Mouse (Mus musculus) limb, embryonic 11.5 days (tissue): ENCODE results near the gene Tagap1. TPM values are rescaled to one million over a fixed set of nuclear protein-coding genes. Genes with fewer than 3 reads are reported as not detected.
"Not testable (repeated sequence)": the region's sequence is repeated elsewhere in the genome, so short reads cannot be mapped to it uniquely, and the experiment has no call there.

Experiments used
- ATAC-seq: fragments of 200-750 bp; cut with Nextera tagmentation; 2 replicates; pipeline ENCODE4 v1.8.0; 2017; ENCODE audit warnings: low read depth; ENCODE audit not compliant: insufficient number of reproducible peaks, low FRiP score, low TSS enrichment
- DNase-seq: peaks from one replicate; pipeline ENCODE4 v3.0.0-alpha.2; 2015; ENCODE audit warnings: low spot score
- H3K27ac ChIP-seq: fragments of 300-500 bp; sonication (generic); replicated peaks from 2 replicates; pipeline ENCODE4 v1.5.1; 2014; ENCODE audit warnings: low read depth, mild to moderate bottlenecking, low read length
- H3K27me3 ChIP-seq: fragments of 300-500 bp; sonication (generic); 2 replicates; pipeline ENCODE4 v1.6.1; 2014; ENCODE audit warnings: mild to moderate bottlenecking, low read length, mixed read lengths; ENCODE audit not compliant: control insufficient read depth, insufficient read depth
- H3K36me3 ChIP-seq: fragments of 300-500 bp; sonication (generic); 2 replicates; pipeline ENCODE4 v1.6.1; 2014; ENCODE audit warnings: mild to moderate bottlenecking, low read length, moderate library complexity, mixed read lengths; ENCODE audit not compliant: control insufficient read depth, insufficient read depth
- H3K4me1 ChIP-seq: fragments of 300-500 bp; sonication (generic); 2 replicates; pipeline ENCODE4 v1.6.1; 2014; ENCODE audit warnings: low read length, mixed read lengths; ENCODE audit not compliant: control insufficient read depth, insufficient read depth
- H3K4me2 ChIP-seq: fragments of 300-500 bp; sonication (generic); 2 replicates; pipeline ENCODE4 v1.6.1; 2014; ENCODE audit warnings: low read depth, mild to moderate bottlenecking, moderate library complexity; ENCODE audit not compliant: severe bottlenecking
- H3K4me3 ChIP-seq: fragments of 300-500 bp; sonication (generic); 2 replicates; pipeline ENCODE4 v1.5.1; 2014; ENCODE audit warnings: low read depth, low read length
- H3K9ac ChIP-seq: fragments of 300-500 bp; sonication (generic); 2 replicates; pipeline ENCODE4 v1.6.1; 2014; ENCODE audit warnings: mild to moderate bottlenecking, low read length
- H3K9me3 ChIP-seq: fragments of 300-500 bp; sonication (generic); 2 replicates; pipeline ENCODE4 v1.6.1; 2016; ENCODE audit warnings: low read length; ENCODE audit not compliant: control insufficient read depth
- WGBS: fragments of 180-500 bp; shearing (Covaris S2); extraction: QIAGEN DNeasy Blood & Tissue Kit; methylation state at CpG from one replicate; pipeline ENCODE4 v1.1.7; 2014; 5-methylcytosine and 5-hydroxymethylcytosine counted together
- polyA plus RNA-seq: library from polyadenylated mRNA; unstranded; fragments of >200 nt; fragmentation: Nextera tagmentation; extraction: Ambion mirVana; gene quantifications from 2 replicates; pipeline ENCODE4 v1.2.1, GENCODE M21; 2014

Tagap1 gene
- polyA plus RNA-seq, 1 experiment from 2014 or later = 64.2 TPM

DNA sequence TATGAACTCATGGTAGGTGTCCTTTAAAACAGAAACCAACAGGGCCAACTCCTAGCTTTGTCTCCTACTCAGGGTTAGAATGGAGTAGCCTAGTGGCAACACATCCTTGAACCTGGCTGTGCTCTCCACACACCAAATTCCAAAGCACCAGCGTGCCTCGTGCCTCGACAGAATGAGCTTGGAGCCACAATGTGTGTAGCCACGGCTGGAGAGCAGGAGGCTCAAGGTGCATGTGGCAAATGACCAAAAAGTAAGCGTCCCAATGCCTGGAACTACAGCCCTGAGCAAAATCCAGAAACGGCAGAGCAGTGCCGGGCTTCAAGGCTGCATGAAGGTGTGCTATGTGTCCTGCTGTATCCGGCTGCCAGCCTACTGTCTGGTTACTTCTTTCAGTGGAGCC, 10.3 kb upstream of the Tagap1 start:
- ATAC-seq, H3K4me3 ChIP-seq, DNase-seq, H3K9me3 ChIP-seq, H3K4me2 ChIP-seq, H3K27ac ChIP-seq, H3K27me3 ChIP-seq, H3K36me3 ChIP-seq, H3K9ac ChIP-seq, H3K4me1 ChIP-seq: not testable (repeated sequence)
- WGBS = 91% methylated on average over 8 of the region's 8 CpGs

- not testable (repeated sequence) for H3K27me3 ChIP-seq
- no CpG with 5 or more reads among the region's 8 CpGs for WGBS
Measured at GRCm38 (mm10) chr17:6970334-6970733, 9.4 kb upstream of the Tagap1 start, which contains the start of gene Rnaset2b. Gene Rnaset2b (plus strand): TSS chr17:6970634.

GRCm38 (mm10) chr17:6967673-6968072, 6.7 kb upstream of the Tagap1 start:
- not testable (repeated sequence) for ATAC-seq, H3K9me3 ChIP-seq, H3K27me3 ChIP-seq, H3K4me2 ChIP-seq, H3K27ac ChIP-seq, DNase-seq, H3K4me1 ChIP-seq, H3K9ac ChIP-seq, H3K4me3 ChIP-seq, H3K36me3 ChIP-seq
- 22% methylated on average over 1 of the region's 1 CpGs for WGBS

More at GRCm38 (mm10) chr17:6970334-6970733, 9.4 kb upstream of the Tagap1 start, which contains the start of gene Rnaset2b:
- not testable (repeated sequence) for ATAC-seq, H3K27ac ChIP-seq, H3K4me3 ChIP-seq, H3K4me2 ChIP-seq, H3K9ac ChIP-seq, H3K4me1 ChIP-seq, DNase-seq, H3K9me3 ChIP-seq, H3K36me3 ChIP-seq

GRCm38 (mm10) chr17:6965364-6965763, 4.4 kb upstream of the Tagap1 start:
- H3K4me1 ChIP-seq, H3K9me3 ChIP-seq, H3K9ac ChIP-seq, H3K27ac ChIP-seq, H3K4me3 ChIP-seq, H3K27me3 ChIP-seq, ATAC-seq, H3K36me3 ChIP-seq, H3K4me2 ChIP-seq: not testable (repeated sequence)
- DNase-seq = peak; percentile 49
- 13% methylated on average over 5 of the region's 6 CpGs for WGBS

DNA sequence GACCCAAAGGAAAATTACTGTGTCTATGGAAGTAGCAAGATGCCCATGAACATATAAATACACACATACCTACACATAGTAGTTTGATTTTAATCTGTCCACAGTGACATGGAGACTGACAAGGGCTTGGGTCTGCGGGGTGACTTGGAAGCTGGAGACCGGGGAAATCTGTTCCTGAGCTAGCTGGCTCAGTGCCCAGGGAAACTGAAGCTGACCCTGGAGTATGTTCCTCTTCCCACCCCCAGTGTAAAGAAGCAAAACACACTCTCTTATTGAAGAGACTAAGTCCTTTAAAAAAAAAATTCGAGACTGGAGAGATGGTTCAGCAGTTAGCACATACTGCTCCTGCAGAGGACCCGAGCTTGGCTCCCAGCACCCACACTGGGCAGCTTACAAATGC, 2.0 kb upstream of the Tagap1 start:
- not testable (repeated sequence) for H3K4me3 ChIP-seq, H3K9me3 ChIP-seq, H3K9ac ChIP-seq, H3K4me2 ChIP-seq, ATAC-seq, H3K27ac ChIP-seq, DNase-seq, H3K27me3 ChIP-seq, H3K4me1 ChIP-seq, H3K36me3 ChIP-seq
- WGBS = 84% methylated on average over 4 of the region's 4 CpGs

GRCm38 (mm10) chr17:6962339-6962738, 1.4 kb upstream of the Tagap1 start:
- not testable (repeated sequence) for H3K4me1 ChIP-seq, H3K27me3 ChIP-seq, DNase-seq, H3K4me3 ChIP-seq, ATAC-seq, H3K36me3 ChIP-seq, H3K27ac ChIP-seq, H3K9me3 ChIP-seq, H3K9ac ChIP-seq, H3K4me2 ChIP-seq
- 83% methylated on average over 3 of the region's 6 CpGs for WGBS

DNA sequence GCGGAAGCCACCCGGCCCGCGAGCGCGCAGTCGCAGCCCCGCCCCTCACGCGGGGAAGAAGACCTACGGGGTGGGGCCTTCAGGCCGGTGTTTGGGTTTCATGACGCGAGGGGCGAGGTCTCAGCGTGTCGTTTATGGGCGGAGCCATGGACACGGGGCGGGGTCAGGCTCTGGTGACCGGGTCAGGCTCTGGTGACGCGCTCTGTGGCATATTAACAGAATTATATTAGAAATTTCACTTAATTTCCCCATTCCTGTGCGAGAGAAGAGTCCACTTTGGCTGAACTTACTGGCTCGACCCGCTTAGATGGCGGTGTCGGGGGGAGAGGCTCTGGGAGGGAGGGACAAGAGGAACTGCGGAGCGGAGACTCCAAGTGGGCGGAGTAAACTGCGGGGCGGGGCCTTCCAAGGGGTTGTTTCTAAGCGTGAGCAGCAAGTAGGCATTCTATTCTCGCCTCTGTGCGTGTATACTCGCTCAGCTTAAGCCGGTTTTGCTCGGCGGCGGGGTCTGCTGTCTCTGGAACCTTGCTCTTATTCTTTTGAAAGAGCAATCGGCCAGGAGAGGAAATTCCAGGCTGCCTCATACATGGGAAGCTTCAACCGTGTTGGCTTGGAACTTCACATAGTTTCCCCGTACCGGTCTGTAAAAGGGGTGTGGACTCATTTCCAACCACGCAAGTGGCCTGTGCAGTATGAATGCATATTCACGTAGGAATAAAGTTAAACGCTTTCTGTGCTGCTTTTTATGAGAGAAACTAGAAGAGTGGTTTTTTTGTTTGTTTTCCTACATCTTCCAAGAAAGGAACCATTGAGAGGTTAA, 435 bp upstream of the Tagap1 start:
- not testable (repeated sequence) for H3K4me2 ChIP-seq, H3K9me3 ChIP-seq, H3K36me3 ChIP-seq, H3K27ac ChIP-seq, H3K9ac ChIP-seq, H3K4me1 ChIP-seq, H3K27me3 ChIP-seq
- ATAC-seq = peak; percentile 95
- WGBS = 1% methylated on average over 13 of the region's 48 CpGs
- peak; percentile 27 for DNase-seq
- H3K4me3 ChIP-seq = peak overlapping the region; percentile 8; the same call in 1 of the 2 replicates

GRCm38 (mm10) chr17:6960349-6960748, 607 bp downstream of the Tagap1 start:
- H3K27me3 ChIP-seq, H3K4me1 ChIP-seq, H3K36me3 ChIP-seq, ATAC-seq, H3K9me3 ChIP-seq, DNase-seq, H3K27ac ChIP-seq, H3K9ac ChIP-seq: not testable (repeated sequence)
- Histone ChIP-seq H3K4me3 (peak overlapping the region; percentile 30), H3K4me2 (peak overlapping the region; percentile 27; the same call in 1 of the 2 replicates)
- under 1% methylated on average over 12 of the region's 12 CpGs for WGBS
